Comparison of ENCODE assay signal across 19 mouse cellular contexts in genomic region chr12:119074147-119074546, GRCm38 (mm10).
"Had no signal": no experiment of that assay in that cellular context is flagged by ENCODE, and none has a peak within 500 bp of the region (broad histone marks: within the 10 kb centered on the region; RNA-seq: fewer than 3 reads in every experiment).

No protein-coding gene starts in this region.

- H3K4me1 ChIP-seq: liver, embryonic 15.5 days; lung, embryonic 15.5 days; megakaryocyte, embryonic 14.5 days; neural tube, embryonic 12.5 days had no signal

- H3K4me2 ChIP-seq: liver, embryonic 15.5 days; lung, embryonic 15.5 days; neural tube, embryonic 12.5 days had no signal

- H3K27me3 ChIP-seq: liver, embryonic 15.5 days; lung, embryonic 15.5 days; megakaryocyte, embryonic 14.5 days; neural tube, embryonic 12.5 days had no signal

- DNase-seq: liver, postnatal 0 days; lung, adult 2 months; lung, postnatal 14 days; lung, postnatal 36 days; midbrain, embryonic 14.5 days; retina, postnatal 1 day; right cerebral cortex, adult 18-20 months; right cerebral cortex, postnatal 25 days; right cerebral cortex, postnatal 4 days; spleen, adult 18-20 months; thymus, adult 18-20 months; thymus, postnatal 14 days; thymus, postnatal 36 days had no signal

- H3K4me3 ChIP-seq: liver, embryonic 15.5 days; lung, embryonic 15.5 days; megakaryocyte, embryonic 14.5 days; neural tube, embryonic 12.5 days had no signal

- H3K27ac ChIP-seq: liver, embryonic 15.5 days; lung, embryonic 15.5 days; macrophage; neural tube, embryonic 12.5 days had no signal

- H3K9me3 ChIP-seq: liver, embryonic 15.5 days; lung, embryonic 15.5 days; megakaryocyte, embryonic 14.5 days; neural tube, embryonic 12.5 days had no signal

- H3K36me3 ChIP-seq: liver, embryonic 15.5 days; lung, embryonic 15.5 days; neural tube, embryonic 12.5 days had no signal

- ATAC-seq: liver, postnatal 0 days; lung, postnatal 0 days had no signal

- H3K9ac ChIP-seq: liver, embryonic 15.5 days; liver, postnatal 0 days; lung, embryonic 15.5 days; neural tube, embryonic 12.5 days had no signal
